Mouse (Mus musculus): Measurements from ENCODE around the gene Grk4.
"Not testable (repeated sequence)": the region's sequence is repeated elsewhere in the genome, so short reads cannot be mapped to it uniquely, and the experiment has no call there.

Grk4 gene

GRCm38 (mm10) chr5:34708436-34708835 is 48.3 kb downstream of the Grk4 start:
- DNase-seq (ENCODE audit: low spot score in 2 of 2): no peak

GRCm38 (mm10) chr5:34714371-34714770 is 54.2 kb downstream of the Grk4 start:
- DNase-seq (ENCODE audit: low spot score in 2 of 2): not testable (repeated sequence)

- no peak for DNase-seq (ENCODE audit: low spot score in 2 of 2)
Measured at GRCm38 (mm10) chr5:34714816-34715215, 54.6 kb downstream of the Grk4 start.

- no peak for DNase-seq (ENCODE audit: low spot score in 2 of 2)
Measured at GRCm38 (mm10) chr5:34729141-34729540, 69.0 kb downstream of the Grk4 start.

GRCm38 (mm10) chr5:34730255-34730654 is 70.1 kb downstream of the Grk4 start:
- DNase-seq (ENCODE audit: low spot score in 2 of 2): no peak

GRCm38 (mm10) chr5:34751477-34751876 is 91.3 kb downstream of the Grk4 start:
- DNase-seq (ENCODE audit: low spot score in 2 of 2): no peak

- no peak for DNase-seq (ENCODE audit: low spot score in 2 of 2)
Measured at GRCm38 (mm10) chr5:34758762-34759161, 98.6 kb downstream of the Grk4 start.

GRCm38 (mm10) chr5:34760850-34761508 is 100.8 kb downstream of the Grk4 start:
- DNase-seq (ENCODE audit: low spot score in 2 of 2): no peak

- peak; percentile 93 to 95 for DNase-seq (ENCODE audit: low spot score in 2 of 2)
Measured at GRCm38 (mm10) chr5:34761509-34761908, 101.3 kb downstream of the Grk4 start, which contains the start of gene Htt. Gene Htt, plus strand, starts transcription at chr5:34761740.

GRCm38 (mm10) chr5:34761934-34762611 is 101.9 kb downstream of the Grk4 start:
- DNase-seq (ENCODE audit: low spot score in 2 of 2): peak; percentile 56 to 67

- DNase-seq (ENCODE audit: low spot score in 2 of 2): no peak
Measured at GRCm38 (mm10) chr5:34771818-34772217, 111.6 kb downstream of the Grk4 start.

GRCm38 (mm10) chr5:34772696-34773245 is 112.6 kb downstream of the Grk4 start:
- no peak for DNase-seq (ENCODE audit: low spot score in 2 of 2)

GRCm38 (mm10) chr5:34773392-34773791 is 113.2 kb downstream of the Grk4 start:
- DNase-seq (ENCODE audit: low spot score in 2 of 2): no peak

GRCm38 (mm10) chr5:34785027-34785426 is 124.8 kb downstream of the Grk4 start:
- DNase-seq (ENCODE audit: low spot score in 2 of 2): no peak

GRCm38 (mm10) chr5:34791141-34791540 is 131.0 kb downstream of the Grk4 start:
- DNase-seq (ENCODE audit: low spot score in 2 of 2): no peak

GRCm38 (mm10) chr5:34800292-34800953 is 140.2 kb downstream of the Grk4 start:
- DNase-seq (ENCODE audit: low spot score in 2 of 2): no peak
